Comparison of ENCODE assay signal across 23 mouse cellular contexts in the genomic region with DNA sequence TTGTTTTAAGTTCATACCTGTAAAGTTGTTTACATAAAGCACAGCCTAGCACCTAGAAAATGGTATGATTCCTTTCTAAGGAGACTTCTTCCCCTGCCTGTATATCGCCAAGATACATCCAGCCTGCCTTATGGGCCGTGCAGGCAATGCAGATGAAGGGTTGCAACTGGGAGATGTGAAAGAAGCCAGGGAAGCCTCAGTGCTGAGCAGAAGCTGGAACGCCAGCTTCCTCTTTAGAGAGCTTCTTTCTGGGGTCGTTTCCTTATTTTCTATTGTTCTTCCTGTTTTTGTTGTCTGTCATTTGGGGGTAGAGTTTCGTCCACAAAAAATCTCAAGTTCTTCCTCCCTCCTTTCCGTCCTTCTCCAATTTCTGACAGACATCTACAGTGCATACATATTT. TPM values are rescaled to one million over a fixed set of nuclear protein-coding genes. Genes with fewer than 3 reads are reported as not detected.
A peak's percentile ranks its signal among the peaks of the same experiment; 100 is the strongest.
DNase-seq lines count a peak whose midpoint lies in the region; ATAC-seq and TF ChIP-seq lines count a peak whose summit lies in the region.
"Had no signal": no experiment of that assay in that cellular context is flagged by ENCODE, and none has a peak within 500 bp of the region (broad histone marks: within the 10 kb centered on the region; RNA-seq: fewer than 3 reads in every experiment).

No protein-coding gene starts in this region.

- H3K36me3 ChIP-seq in embryonic facial prominence, embryonic 10.5 days (replicated peaks), result no peaks in the 10 kb centered on the region
- H3K36me3 ChIP-seq in hindbrain, postnatal 0 days (ENCODE audit: insufficient read depth, low read length), result no peaks in the 10 kb centered on the region
- H3K36me3 ChIP-seq: hindbrain, embryonic 15.5 days; midbrain, embryonic 13.5 days had no signal

- H3K4me3 ChIP-seq in embryonic facial prominence, embryonic 10.5 days, result no peak overlapping the region
- H3K4me3 ChIP-seq in hindbrain, postnatal 0 days (ENCODE audit: low read length), result no peak overlapping the region
- H3K4me3 ChIP-seq: embryonic facial prominence, embryonic 15.5 days; forebrain, embryonic 10.5 days; heart, embryonic 13.5 days; hindbrain, embryonic 15.5 days; limb, embryonic 15.5 days; midbrain, embryonic 13.5 days; neural tube, embryonic 15.5 days had no signal

- H3K27me3 ChIP-seq in embryonic facial prominence, embryonic 10.5 days (replicated peaks; ENCODE audit: low read depth, poor library complexity, severe bottlenecking), result no peaks in the 10 kb centered on the region
- H3K27me3 ChIP-seq in hindbrain, postnatal 0 days (ENCODE audit: insufficient read depth, low read length), result no peaks in the 10 kb centered on the region
- H3K27me3 ChIP-seq: embryonic facial prominence, embryonic 15.5 days; heart, embryonic 13.5 days; hindbrain, embryonic 15.5 days; limb, embryonic 15.5 days; midbrain, embryonic 13.5 days; neural tube, embryonic 15.5 days had no signal

- DNase-seq in lung, postnatal 25 days (ENCODE audit: low spot score), result peak; percentile 30
- DNase-seq in lung, postnatal 14 days, result no peak
- DNase-seq in MEL-GATA-1-ER (ENCODE audit: extremely low read depth, low read depth), result peak; percentile 60
- DNase-seq in embryonic facial prominence, embryonic 10.5 days (ENCODE audit: low spot score), result no peak
- no peak for DNase-seq in hindbrain, postnatal 0 days (ENCODE audit: low spot score)
- DNase-seq: adrenal gland, postnatal 10 days; cerebellum, adult 11-12 months; cerebellum, postnatal 14 days; embryo, embryonic 11 days; lung, postnatal 4 days; right cerebral cortex, postnatal 25 days; thymus, adult 18-20 months had no signal

- H3K9me3 ChIP-seq in embryonic facial prominence, embryonic 10.5 days, result no peaks in the 10 kb centered on the region
- no peaks in the 10 kb centered on the region for H3K9me3 ChIP-seq in hindbrain, postnatal 0 days (ENCODE audit: low read length)
- H3K9me3 ChIP-seq: embryonic facial prominence, embryonic 15.5 days; forebrain, embryonic 10.5 days; heart, embryonic 13.5 days; hindbrain, embryonic 15.5 days; limb, embryonic 15.5 days; midbrain, embryonic 13.5 days; neural tube, embryonic 15.5 days had no signal

- ATAC-seq in granulocyte monocyte progenitor cell, adult 5-6 weeks (replicated peaks; ENCODE audit: poor library complexity, severe bottlenecking), result peak; percentile 80
- ATAC-seq in neutrophil, adult 5-6 weeks (ENCODE audit: extremely low read depth, insufficient number of reproducible peaks, low FRiP score, poor library complexity, severe bottlenecking), result peak; percentile 32; the same call in 1 of the 2 replicates
- no peak for ATAC-seq in hindbrain, postnatal 0 days
- ATAC-seq: activated CD4-positive, CD25-positive, alpha-beta regulatory T cell, adult 4 months; intestine, embryonic 16.5 days; midbrain, embryonic 13.5 days had no signal

- H3K4me1 ChIP-seq in embryonic facial prominence, embryonic 10.5 days, result peaks cover 22% of the 10 kb centered on the region
- H3K4me1 ChIP-seq in hindbrain, postnatal 0 days (ENCODE audit: insufficient read depth, low read length), result peaks cover 14% of the 10 kb centered on the region

- no peak overlapping the region for H3K27ac ChIP-seq in embryonic facial prominence, embryonic 10.5 days (replicated peaks)
- H3K27ac ChIP-seq in hindbrain, postnatal 0 days, result no peak overlapping the region
- H3K27ac ChIP-seq: embryonic facial prominence, embryonic 15.5 days; forebrain, embryonic 10.5 days; heart, embryonic 13.5 days; hindbrain, embryonic 15.5 days; limb, embryonic 15.5 days; midbrain, embryonic 13.5 days; neural tube, embryonic 15.5 days had no signal

- no peak overlapping the region for H3K4me2 ChIP-seq in hindbrain, postnatal 0 days (ENCODE audit: low read depth, low read length)
- H3K4me2 ChIP-seq: embryonic facial prominence, embryonic 15.5 days; heart, embryonic 13.5 days; hindbrain, embryonic 15.5 days; limb, embryonic 15.5 days; midbrain, embryonic 13.5 days; neural tube, embryonic 15.5 days had no signal

- H3K9ac ChIP-seq in hindbrain, postnatal 0 days (replicated peaks; ENCODE audit: low read length), result no peak overlapping the region
- H3K9ac ChIP-seq: embryonic facial prominence, embryonic 15.5 days; heart, embryonic 13.5 days; hindbrain, embryonic 15.5 days; limb, embryonic 15.5 days; midbrain, embryonic 13.5 days; neural tube, embryonic 15.5 days had no signal

- WGBS in embryonic facial prominence, embryonic 10.5 days, result 68% methylated on average over 6 of the region's 6 CpGs
- WGBS in hindbrain, postnatal 0 days, result 78% methylated on average over 6 of the region's 6 CpGs

- TF ChIP-seq CTCF in hindbrain, postnatal 0 days (IDR thresholded peaks at IDR 0.05; ENCODE audit: low read depth), result no peak

RNA-seq across cellular contexts. Expression of gene Commd8, which starts 2.1 kb away (rescaled TPM):
- 82.1 and 102 TPM in 2 replicates for total RNA-seq in granulocyte monocyte progenitor cell, adult 5-6 weeks (2014; fragmentation: Nextera tagmentation)
- total RNA-seq in granulocyte monocyte progenitor cell, adult 5-6 weeks (2017), result 69.2 and 82.3 TPM in 2 replicates
- total RNA-seq in neutrophil, adult 5-6 weeks (2017), result 71.8 and 82.5 TPM in 2 replicates
- polyA plus RNA-seq in embryonic facial prominence, embryonic 10.5 days (2016; fragmentation: Nextera tagmentation; extraction: Ambion mirVana), result 148 and 153 TPM in 2 replicates
- total RNA-seq in hindbrain, postnatal 0 days (2014; rRNA removed), result 22.4 and 22.8 TPM in 2 replicates
- polyA plus RNA-seq in hindbrain, postnatal 0 days (2015; fragmentation: Nextera tagmentation; extraction: Ambion mirVana), result 149 and 166 TPM in 2 replicates

Comparison
In these comparisons a context has a peak if more than half of its experiments do, and no peak if none do; other contexts are left out.
1. DNase-seq: peak in lung, postnatal 25 days (single experiment) and MEL-GATA-1-ER (single experiment); none in lung, postnatal 14 days (single experiment), embryonic facial prominence, embryonic 10.5 days (single experiment) and hindbrain, postnatal 0 days (single experiment).